Mouse (Mus musculus): ENCODE measurements around the gene Vmn1r85. TPM values are rescaled to one million over a fixed set of nuclear protein-coding genes. Genes with fewer than 3 reads are reported as not detected.

Gene Vmn1r85
- polyA plus RNA-seq, 3 experiments from 2014 or later = not detected

GRCm38 (mm10) chr7:13037901-13038555 lies 56.9 kb downstream of the Vmn1r85 start, which contains the start of gene Ube2m:
TSS of gene Ube2m (minus strand) at chr7:13038275.
- ATAC-seq = peak; percentile 71

GRCm38 (mm10) chr7:13037366-13037765 lies 57.6 kb downstream of the Vmn1r85 start:
- no peak for ATAC-seq

- ATAC-seq = no peak
These were observed 58.2 kb downstream of the Vmn1r85 start for GRCm38 (mm10) chr7:13036806-13037205.

- ATAC-seq = no peak
These were observed 59.6 kb downstream of the Vmn1r85 start for GRCm38 (mm10) chr7:13035211-13035855.

GRCm38 (mm10) chr7:13034148-13034977 lies 60.6 kb downstream of the Vmn1r85 start, which contains the start of gene Chmp2a:
TSS of gene Chmp2a (minus strand) at chr7:13034807.
- ATAC-seq = peak; percentile 63

GRCm38 (mm10) chr7:13033451-13034147 lies 61.4 kb downstream of the Vmn1r85 start:
- no peak for ATAC-seq

Other genes starting within 250 kb of the Vmn1r85 start
- gene Zfp128, start 214.0 kb downstream of the Vmn1r85 start, polyA plus RNA-seq (2017; shearing (Covaris generic)) = 1 to 10 TPM; 1.1 to 1.6 (median 1.6) TPM
- gene Zscan22, start 197.4 kb downstream of the Vmn1r85 start, polyA plus RNA-seq (2017; shearing (Covaris generic)) = 10 to 100 TPM; 10.5 to 11.0 (median 10.6) TPM
- 1,000 to 10,000 TPM; 1,828 to 3,143 (median 2,832) TPM for gene Rps5, start 172.9 kb downstream of the Vmn1r85 start, polyA plus RNA-seq (2017; shearing (Covaris generic))
- under 1 TPM in 2 of 3 experiments, not detected in 1; 0.11 to 0.28 TPM for gene Rnf225, start 167.8 kb downstream of the Vmn1r85 start, polyA plus RNA-seq (2017; shearing (Covaris generic))
- gene Zfp324, start 129.3 kb downstream of the Vmn1r85 start, polyA plus RNA-seq (2017; shearing (Covaris generic)) = 1 to 10 TPM; 1.8 to 3.6 (median 2.6) TPM
- 1 to 10 TPM; 2.7 to 5.9 (median 4.1) TPM for gene Zfp446, start 117.3 kb downstream of the Vmn1r85 start, polyA plus RNA-seq (2017; shearing (Covaris generic))
- gene Slc27a5, start 97.0 kb downstream of the Vmn1r85 start, polyA plus RNA-seq (2017; shearing (Covaris generic)) = 1 to 10 TPM in 1 of 3 experiments, under 1 TPM in 2; 0.41 to 1.2 (median 0.64) TPM
- gene Trim28, start 96.1 kb downstream of the Vmn1r85 start, polyA plus RNA-seq (2017; shearing (Covaris generic)) = 10 to 100 TPM; 42.1 to 76.8 (median 57.0) TPM
- 1 to 10 TPM; 5.4 to 8.0 (median 6.5) TPM for gene Zbtb45, start 85.1 kb downstream of the Vmn1r85 start, polyA plus RNA-seq (2017; shearing (Covaris generic))
- gene Chmp2a, start 60.4 kb downstream of the Vmn1r85 start, polyA plus RNA-seq (2017; shearing (Covaris generic)) = 100 to 1,000 TPM; 296 to 343 (median 309) TPM
- gene Ube2m, start 56.9 kb downstream of the Vmn1r85 start, polyA plus RNA-seq (2017; shearing (Covaris generic)) = 10 to 100 TPM; 14.9 to 21.8 (median 16.4) TPM
- under 1 TPM; 0.18 to 0.35 (median 0.20) TPM for gene Mzf1, start 40.4 kb downstream of the Vmn1r85 start, polyA plus RNA-seq (2017; shearing (Covaris generic))
- gene Vmn1r86, start 24.7 kb upstream of the Vmn1r85 start, polyA plus RNA-seq (2017; shearing (Covaris generic)) = under 1 TPM in 1 of 3 experiments, not detected in 2; 0.05 TPM
- under 1 TPM in 1 of 3 experiments, not detected in 2; 0.15 TPM for gene Vmn1r87, start 45.0 kb upstream of the Vmn1r85 start, polyA plus RNA-seq (2017; shearing (Covaris generic))
- under 1 TPM; 0.04 to 0.07 (median 0.05) TPM for gene Vmn1r88, start 64.4 kb upstream of the Vmn1r85 start, polyA plus RNA-seq (2017; shearing (Covaris generic))
- not detected for gene Vmn1r89, start 117.8 kb upstream of the Vmn1r85 start, polyA plus RNA-seq (2017; shearing (Covaris generic))
- 10 to 100 TPM; 24.1 to 85.4 (median 33.4) TPM for gene Lig1, start 182.1 kb upstream of the Vmn1r85 start, polyA plus RNA-seq (2017; shearing (Covaris generic))
- 1 to 10 TPM; 1.7 to 2.5 (median 2.2) TPM for gene Zswim9, start 183.5 kb upstream of the Vmn1r85 start, polyA plus RNA-seq (2017; shearing (Covaris generic))
- 1 to 10 TPM in 1 of 3 experiments, under 1 TPM in 2; 0.39 to 1.0 (median 0.41) TPM for gene Pla2g4c, start 229.5 kb upstream of the Vmn1r85 start, polyA plus RNA-seq (2017; shearing (Covaris generic))